Mouse (Mus musculus) heart, embryonic 12.5 days (tissue): ENCODE results near the gene Ttc38. TPM values are rescaled to one million over a fixed set of nuclear protein-coding genes. Genes with fewer than 3 reads are reported as not detected.
"Not testable (repeated sequence)": the region's sequence is repeated elsewhere in the genome, so short reads cannot be mapped to it uniquely, and the experiment has no call there.

Source experiments
- ATAC-seq: fragments of 200-750 bp; cut with Nextera tagmentation; 2 replicates; pipeline ENCODE4 v1.8.0; 2017; ENCODE audit warnings: moderate TSS enrichment, moderate library complexity; ENCODE audit not compliant: insufficient number of reproducible peaks, low FRiP score
- H3K27ac ChIP-seq: fragments of 300-500 bp; sonication (generic); 2 replicates; pipeline ENCODE4 v1.5.1; 2016; ENCODE audit warnings: mild to moderate bottlenecking, moderate library complexity; ENCODE audit not compliant: poor library complexity, severe bottlenecking
- H3K27me3 ChIP-seq: fragments of 300-500 bp; sonication (generic); replicated peaks from 2 replicates; pipeline ENCODE4 v1.6.1; 2016; ENCODE audit warnings: mild to moderate bottlenecking, moderate library complexity
- H3K36me3 ChIP-seq: fragments of 300-500 bp; sonication (generic); 2 replicates; pipeline ENCODE4 v1.6.1; 2016; ENCODE audit warnings: mild to moderate bottlenecking, moderate library complexity
- H3K4me1 ChIP-seq: fragments of 300-500 bp; sonication (generic); replicated peaks from 2 replicates; pipeline ENCODE4 v1.6.1; 2016; ENCODE audit warnings: mild to moderate bottlenecking
- H3K4me2 ChIP-seq: fragments of 300-500 bp; sonication (generic); 2 replicates; pipeline ENCODE4 v1.6.1; 2016; ENCODE audit warnings: mild to moderate bottlenecking, moderate library complexity
- H3K4me3 ChIP-seq: fragments of 300-500 bp; sonication (generic); 2 replicates; pipeline ENCODE4 v1.5.1; 2016; ENCODE audit warnings: mild to moderate bottlenecking
- H3K9ac ChIP-seq: fragments of 300-500 bp; sonication (generic); 2 replicates; pipeline ENCODE4 v1.6.1; 2016; ENCODE audit warnings: mild to moderate bottlenecking, moderate library complexity
- H3K9me3 ChIP-seq: fragments of 300-500 bp; sonication (generic); replicated peaks from 2 replicates; pipeline ENCODE4 v1.6.1; 2016; ENCODE audit warnings: mild to moderate bottlenecking, moderate library complexity
- WGBS: fragments of 180-500 bp; shearing (Covaris S2); methylation state at CpG from one replicate; pipeline ENCODE4 v1.1.7; 2016; 5-methylcytosine and 5-hydroxymethylcytosine counted together
- polyA plus RNA-seq: library from polyadenylated mRNA; unstranded; fragments of >200 nt; fragmentation: Nextera tagmentation; extraction: Ambion mirVana; gene quantifications from 2 replicates; pipeline ENCODE4 v1.2.1, GENCODE M21; 2016

Gene Ttc38
- polyA plus RNA-seq, 1 experiment from 2014 or later, result 3.6 TPM

DNA sequence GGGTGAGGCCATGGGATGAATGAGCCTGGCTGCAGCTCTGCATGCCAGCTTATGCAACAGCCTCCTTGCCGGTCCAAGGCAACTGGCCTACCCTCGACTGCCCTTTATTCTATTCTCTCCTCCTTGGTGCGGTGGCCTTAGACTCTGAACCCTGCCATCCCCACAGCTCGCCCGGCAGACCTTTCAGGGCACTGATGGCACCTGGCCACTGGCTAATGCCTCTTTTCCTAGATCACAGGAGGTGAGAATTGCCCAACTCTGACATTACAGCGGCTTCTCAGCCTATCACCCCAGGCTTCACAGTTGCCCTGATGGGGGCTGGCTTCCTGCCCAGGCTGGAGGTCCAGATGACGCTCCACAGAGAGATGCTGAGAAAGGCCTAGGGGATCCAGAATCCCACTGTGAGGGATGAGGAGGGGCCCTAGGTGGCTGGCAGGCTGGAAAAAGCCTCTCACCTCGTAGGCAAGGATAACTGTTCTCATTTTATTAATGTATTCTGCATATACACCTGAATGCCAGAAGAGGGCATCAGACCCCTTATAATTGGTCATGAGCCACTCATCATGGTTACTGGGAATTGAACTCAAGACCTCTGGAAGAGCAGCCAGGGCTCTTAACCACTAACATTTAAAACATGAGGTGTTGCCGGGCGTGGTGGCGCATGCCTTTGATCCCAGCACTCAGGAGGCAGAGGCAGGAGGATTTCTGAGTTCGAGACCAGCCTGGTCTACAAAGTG lies 19.7 kb downstream of the Ttc38 start:
- H3K4me1 ChIP-seq, result no peaks in the 10 kb centered on the region

DNA sequence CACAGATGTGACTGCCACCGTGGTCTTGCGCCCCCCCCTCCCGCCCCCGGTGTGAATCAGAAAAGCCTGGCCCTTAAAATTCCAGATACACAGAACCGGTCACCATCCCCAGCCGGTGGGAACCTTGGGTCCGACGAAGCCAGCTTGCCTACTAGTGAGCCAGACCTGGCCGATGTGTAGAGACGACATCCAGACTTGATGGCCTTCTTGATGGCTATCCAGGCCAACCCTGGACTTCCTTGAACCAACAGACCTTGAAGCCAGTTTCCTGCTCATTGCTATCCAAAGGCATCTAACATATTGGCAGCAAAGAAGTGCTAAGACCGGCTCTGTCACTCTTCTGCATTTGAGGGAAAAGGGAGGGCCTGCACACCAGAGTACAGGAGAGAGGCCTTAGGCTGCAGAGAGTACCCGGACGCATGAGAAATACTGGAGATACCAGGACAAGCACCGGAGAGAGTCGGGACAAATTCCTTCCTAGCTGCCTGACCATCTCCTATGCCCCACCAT lies 26.9 kb downstream of the Ttc38 start:
- Histone ChIP-seq H3K9ac (peak overlapping the region; percentile 67), H3K4me1 (peaks cover 20% of the 10 kb centered on the region), H3K27ac (peak overlapping the region; percentile 39; the same call in 1 of the 2 replicates), H3K36me3 (peaks cover 25% of the 10 kb centered on the region), H3K27me3 (no peaks in the 10 kb centered on the region), H3K4me3 (peak overlapping the region; percentile 96), H3K9me3 (no peaks in the 10 kb centered on the region), H3K4me2 (peak overlapping the region; percentile 89)
- WGBS, result 10% methylated on average over 15 of the region's 15 CpGs
- 0 out of 2 replicates have a peak, but pooled peaks have one; percentile 16 for ATAC-seq

More for the DNA sequence above, 19.7 kb downstream of the Ttc38 start:
- WGBS, result 74% methylated on average over 12 of the region's 12 CpGs
- no peaks in the 10 kb centered on the region for H3K36me3 ChIP-seq
- H3K9ac ChIP-seq, result no peak overlapping the region
- H3K4me3 ChIP-seq, result no peak overlapping the region
- no peaks in the 10 kb centered on the region for H3K27me3 ChIP-seq
- ATAC-seq, result no peak
- H3K27ac ChIP-seq, result no peak overlapping the region
- no peaks in the 10 kb centered on the region for H3K9me3 ChIP-seq
- no peak overlapping the region for H3K4me2 ChIP-seq

DNA sequence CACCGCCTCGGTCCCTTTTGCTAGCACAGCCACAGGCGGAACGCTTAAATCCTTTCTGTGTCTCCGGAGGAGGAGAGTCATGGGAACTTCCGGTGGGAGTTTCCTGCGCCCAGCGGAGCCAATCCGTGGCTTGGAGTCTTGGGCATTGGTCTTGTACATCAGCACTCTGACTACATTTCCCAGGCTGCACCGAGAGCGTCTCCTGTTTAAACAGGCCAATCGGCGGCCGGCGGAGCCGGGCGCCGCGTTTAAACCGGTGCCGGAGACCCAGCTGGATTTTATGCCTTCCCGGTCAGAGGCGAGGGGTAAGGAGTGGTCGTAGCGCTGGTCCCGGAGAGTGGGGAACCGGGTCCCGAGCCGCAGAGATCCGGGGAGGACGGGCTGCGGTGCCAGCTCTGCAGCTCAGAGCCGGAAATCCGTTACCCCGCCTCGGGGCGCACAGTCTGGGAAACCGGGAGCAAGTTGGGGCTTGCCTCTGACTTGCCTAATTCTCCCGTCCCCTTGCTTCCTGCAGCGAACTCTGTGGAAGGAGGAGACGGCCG lies 27.5 kb downstream of the Ttc38 start, which contains the start of gene Gtse1:
Gtse1 (plus strand) TSS at position 256 of the 542 bp plus-strand sequence.
- ATAC-seq, result peak; percentile 96
- under 1% methylated on average over 42 of the region's 42 CpGs for WGBS

DNA sequence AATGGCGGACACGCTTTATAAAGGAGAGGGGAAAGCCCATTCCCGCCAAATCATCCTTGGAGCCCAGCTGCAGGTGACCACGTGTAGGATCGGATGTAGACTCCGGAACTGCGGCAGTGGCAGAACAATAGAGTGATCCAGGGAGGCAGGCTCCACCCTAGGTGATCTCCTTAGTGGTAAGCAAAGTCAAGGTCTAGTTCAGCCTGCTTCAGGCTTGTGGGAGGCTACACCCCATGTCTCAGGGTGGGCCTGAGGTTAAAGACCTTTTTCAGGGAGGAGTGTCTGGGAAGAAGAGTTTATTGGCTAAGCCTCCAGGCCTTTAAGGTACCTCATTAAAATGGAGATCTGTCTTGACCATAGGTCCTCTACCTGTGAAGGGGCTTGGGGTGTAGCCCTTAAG lies 33.8 kb downstream of the Ttc38 start:
- not testable (repeated sequence) for ATAC-seq, H3K4me2 ChIP-seq, H3K9ac ChIP-seq, H3K27me3 ChIP-seq, H3K4me3 ChIP-seq, H3K9me3 ChIP-seq, H3K27ac ChIP-seq, H3K4me1 ChIP-seq
- WGBS, result 89% methylated on average over 7 of the region's 7 CpGs
- peaks cover 89% of the 10 kb centered on the region for H3K36me3 ChIP-seq

More for the DNA sequence above, 27.5 kb downstream of the Ttc38 start, which contains the start of gene Gtse1:
- Histone ChIP-seq H3K36me3 (peaks cover 31% of the 10 kb centered on the region), H3K27me3 (no peaks in the 10 kb centered on the region), H3K4me3 (peak within 1 kb of the TSS; percentile 96), H3K27ac (peak within 1 kb of the TSS; percentile 55), H3K4me2 (peak within 1 kb of the TSS; percentile 89), H3K4me1 (peaks cover 20% of the 10 kb centered on the region), H3K9ac (peak within 1 kb of the TSS; percentile 86), H3K9me3 (no peaks in the 10 kb centered on the region)

DNA sequence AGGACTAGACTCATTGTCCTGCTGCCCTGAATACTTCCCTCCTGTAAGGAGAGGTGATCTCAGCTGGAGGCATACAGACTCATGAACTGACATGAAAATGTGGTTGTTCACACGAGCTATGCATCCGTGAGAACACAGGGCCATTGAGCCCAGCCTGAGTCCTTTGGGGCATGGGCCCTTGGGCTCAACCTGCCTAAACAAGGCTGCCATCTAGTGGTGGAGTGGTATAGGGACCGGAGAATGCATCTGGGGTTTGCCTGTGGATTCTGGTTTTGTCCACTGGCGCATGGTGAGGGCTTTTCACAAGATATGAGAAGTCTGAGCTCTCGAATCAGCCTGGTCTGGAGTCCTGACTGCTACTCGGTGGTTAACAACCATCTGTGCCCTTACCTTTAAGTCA lies 35.6 kb downstream of the Ttc38 start:
- no peak for ATAC-seq
- no peaks in the 10 kb centered on the region for H3K27me3 ChIP-seq
- no peak overlapping the region for H3K4me3 ChIP-seq
- H3K9ac ChIP-seq, result no peak overlapping the region
- H3K9me3 ChIP-seq, result no peaks in the 10 kb centered on the region
- no peak overlapping the region for H3K4me2 ChIP-seq
- 54% methylated on average over 6 of the region's 6 CpGs for WGBS
- peaks cover 94% of the 10 kb centered on the region for H3K36me3 ChIP-seq
- no peaks in the 10 kb centered on the region for H3K4me1 ChIP-seq
- no peak overlapping the region for H3K27ac ChIP-seq

DNA sequence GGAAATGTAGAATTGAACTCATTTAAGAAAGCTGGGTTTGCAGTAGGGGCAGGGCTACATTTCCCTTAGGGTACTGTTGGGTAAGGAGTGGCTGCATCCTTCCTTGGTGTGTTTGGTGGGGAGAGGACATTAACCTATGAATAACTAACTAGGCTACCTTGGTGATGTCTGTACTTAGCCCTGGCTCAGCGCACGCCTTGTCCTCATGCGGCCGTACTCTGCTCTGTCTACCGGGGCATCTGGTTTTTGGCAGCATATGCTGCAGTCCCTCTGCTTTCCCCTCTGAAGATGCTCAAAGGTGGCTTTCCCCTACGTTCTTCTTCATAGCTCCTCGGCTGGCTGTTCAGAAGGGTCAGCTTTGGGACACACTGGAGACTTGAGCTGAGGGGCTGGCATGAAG lies 45.2 kb downstream of the Ttc38 start:
- Histone ChIP-seq H3K27ac (no peak overlapping the region), H3K4me3 (no peak overlapping the region), H3K9me3 (no peaks in the 10 kb centered on the region), H3K4me2 (no peak overlapping the region), H3K9ac (no peak overlapping the region), H3K27me3 (no peaks in the 10 kb centered on the region), H3K4me1 (peaks cover 20% of the 10 kb centered on the region), H3K36me3 (peaks cover 49% of the 10 kb centered on the region)
- ATAC-seq, result no peak
- 92% methylated on average over 7 of the region's 7 CpGs for WGBS

DNA sequence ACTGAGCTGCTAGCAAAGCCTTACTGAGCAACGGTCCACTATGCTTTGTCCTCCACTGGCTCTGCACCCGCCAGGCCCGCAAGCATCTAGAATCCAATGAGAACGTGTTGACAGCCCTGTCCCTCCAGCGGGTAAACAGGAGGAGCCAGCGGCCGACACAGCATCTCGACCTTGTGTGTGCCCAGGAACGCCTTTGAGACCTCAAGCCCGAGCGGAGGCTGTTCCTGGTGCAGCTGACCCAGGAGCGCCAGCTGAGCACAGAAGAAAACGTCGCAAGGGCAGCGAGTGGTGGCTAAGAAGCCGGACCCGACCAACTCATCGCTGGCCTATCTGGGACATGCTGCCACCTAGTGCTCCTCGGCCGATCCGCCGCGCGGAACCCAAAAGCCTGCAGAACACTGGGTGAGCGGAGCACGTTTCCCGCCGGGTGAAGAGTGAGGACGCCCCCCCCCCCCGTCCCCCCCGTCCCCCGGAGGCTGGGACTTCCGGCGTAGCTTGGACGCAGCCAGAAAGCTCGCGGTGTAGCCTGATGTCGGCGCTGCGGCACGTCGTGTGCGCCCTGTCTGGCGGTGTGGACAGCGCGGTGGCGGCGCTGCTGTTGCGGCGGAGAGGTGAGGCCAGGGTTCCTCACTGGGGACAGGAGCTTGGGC lies 46.9 kb downstream of the Ttc38 start, which contains the start of gene Trmu:
Trmu (plus strand) TSS at position 465 of the 650 bp plus-strand sequence.
- Histone ChIP-seq H3K27ac (peak within 1 kb of the TSS; percentile 81), H3K4me2 (peak within 1 kb of the TSS; percentile 91), H3K36me3 (peaks cover 47% of the 10 kb centered on the region), H3K9me3 (no peaks in the 10 kb centered on the region), H3K4me1 (peaks cover 20% of the 10 kb centered on the region), H3K27me3 (no peaks in the 10 kb centered on the region), H3K4me3 (peak within 1 kb of the TSS; percentile 75), H3K9ac (peak within 1 kb of the TSS; percentile 85)
- under 1% methylated on average over 50 of the region's 50 CpGs for WGBS
- peak; percentile 94 for ATAC-seq

DNA sequence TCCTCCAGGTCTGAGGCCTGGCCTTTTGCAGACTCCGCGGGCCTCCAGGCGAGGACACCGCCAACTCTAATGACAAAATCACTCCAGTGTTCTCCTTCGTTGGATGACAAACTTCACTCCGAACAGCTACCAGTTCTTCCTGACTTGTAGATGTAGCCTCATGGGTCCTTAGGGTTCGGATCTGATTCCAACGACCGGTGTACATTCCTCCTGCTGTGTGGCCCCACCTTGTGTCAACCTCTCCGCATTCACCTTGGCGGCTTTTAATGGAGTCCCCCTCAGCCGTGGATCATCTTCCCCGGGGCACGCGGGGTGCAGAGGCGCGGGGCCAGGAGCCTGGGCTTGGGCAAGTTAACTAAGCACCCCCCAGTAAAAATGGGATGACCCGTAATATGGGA lies 47.4 kb downstream of the Ttc38 start:
- Histone ChIP-seq H3K4me3 (peak overlapping the region; percentile 75), H3K4me1 (peaks cover 20% of the 10 kb centered on the region), H3K9me3 (no peaks in the 10 kb centered on the region), H3K27me3 (no peaks in the 10 kb centered on the region), H3K9ac (peak overlapping the region; percentile 85), H3K36me3 (peaks cover 44% of the 10 kb centered on the region), H3K27ac (peak overlapping the region; percentile 69), H3K4me2 (peak overlapping the region; percentile 91)
- WGBS, result 2% methylated on average over 18 of the region's 18 CpGs
- peak; percentile 31; the same call in 1 of the 2 replicates for ATAC-seq

DNA sequence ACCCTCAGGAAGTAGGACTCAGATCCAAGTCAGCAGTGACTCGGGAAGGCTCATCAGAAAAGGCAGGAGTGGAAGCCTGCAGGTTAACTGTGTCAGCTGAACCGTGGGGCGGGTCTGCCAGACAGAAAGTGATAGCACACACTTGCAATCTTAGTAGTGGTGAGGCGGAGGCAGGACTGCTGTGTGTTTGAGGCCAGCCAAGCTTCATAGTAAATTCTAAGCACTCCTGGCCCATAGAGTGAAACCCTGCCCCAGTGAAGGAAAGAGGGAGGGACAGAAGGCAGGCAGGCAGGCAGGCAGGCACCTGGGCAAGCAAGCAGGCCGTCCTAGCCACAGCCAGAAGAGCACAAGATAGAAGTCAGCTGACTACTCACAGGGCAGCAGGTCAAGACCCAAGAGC lies 53.5 kb downstream of the Ttc38 start:
- WGBS, result 80% methylated on average over 5 of the region's 5 CpGs
- Histone ChIP-seq H3K4me2 (no peak overlapping the region), H3K27ac (no peak overlapping the region), H3K27me3 (no peaks in the 10 kb centered on the region), H3K4me1 (peaks cover 2% of the 10 kb centered on the region; the same call in 1 of the 2 replicates), H3K4me3 (no peak overlapping the region), H3K9me3 (no peaks in the 10 kb centered on the region), H3K9ac (no peak overlapping the region), H3K36me3 (peaks cover 59% of the 10 kb centered on the region)
- no peak for ATAC-seq

DNA sequence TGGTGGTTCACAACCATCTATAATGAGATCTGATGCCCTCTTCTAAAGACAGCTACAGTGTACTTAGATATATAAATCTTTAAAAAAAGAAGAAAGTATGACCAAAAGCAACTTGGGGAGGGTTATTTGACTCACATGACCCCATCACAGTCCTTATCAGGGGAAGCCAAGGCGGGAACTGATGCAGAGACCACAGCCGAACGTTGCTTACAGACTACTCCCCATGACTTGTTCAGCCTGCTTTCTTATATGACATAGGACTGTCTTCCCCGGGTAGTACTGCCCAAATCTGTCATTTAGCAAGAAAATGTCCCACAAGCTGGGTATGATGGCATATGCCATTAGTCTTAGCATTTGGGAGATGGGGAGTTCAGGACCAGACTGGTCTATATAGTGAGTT lies 57.1 kb downstream of the Ttc38 start:
- H3K4me3 ChIP-seq, result no peak overlapping the region
- ATAC-seq, result no peak
- H3K4me1 ChIP-seq, result peaks cover 7% of the 10 kb centered on the region; the same call in 1 of the 2 replicates
- WGBS, result 69% methylated on average over 4 of the region's 4 CpGs
- H3K27me3 ChIP-seq, result no peaks in the 10 kb centered on the region
- H3K9me3 ChIP-seq, result no peaks in the 10 kb centered on the region
- no peak overlapping the region for H3K27ac ChIP-seq
- H3K4me2 ChIP-seq, result no peak overlapping the region
- H3K9ac ChIP-seq, result no peak overlapping the region
- peaks cover 74% of the 10 kb centered on the region for H3K36me3 ChIP-seq

DNA sequence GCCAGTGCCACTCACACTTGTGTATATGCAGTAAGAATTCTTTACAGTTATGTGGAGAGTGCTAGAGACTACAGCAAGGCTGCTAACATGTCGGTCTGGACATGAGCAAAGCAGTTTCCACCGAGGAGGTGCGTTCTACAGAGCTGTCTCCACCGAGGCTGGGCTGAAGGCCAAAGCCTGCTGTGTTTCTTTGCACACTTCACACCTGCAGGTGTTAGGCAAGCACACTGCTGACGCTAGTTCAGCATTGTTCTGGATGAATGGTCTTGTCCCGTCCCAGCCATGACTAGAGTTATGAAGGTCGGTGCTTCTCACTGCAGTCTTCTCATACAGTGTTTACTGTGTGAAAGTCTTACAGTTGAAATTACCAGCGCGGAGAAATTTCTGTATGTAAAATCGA lies 59.9 kb downstream of the Ttc38 start:
- Histone ChIP-seq H3K27me3 (no peaks in the 10 kb centered on the region), H3K4me3 (no peak overlapping the region), H3K9ac (no peak overlapping the region), H3K4me1 (peaks cover 7% of the 10 kb centered on the region; the same call in 1 of the 2 replicates), H3K4me2 (no peak overlapping the region), H3K9me3 (no peaks in the 10 kb centered on the region), H3K36me3 (peaks cover 73% of the 10 kb centered on the region), H3K27ac (no peak overlapping the region)
- 73% methylated on average over 10 of the region's 10 CpGs for WGBS
- no peak for ATAC-seq
